In genomic region chr19:32493471-32493870, GRCm38 (mm10) we compare ENCODE assay signal across 16 mouse cellular contexts. TPM values are rescaled to one million over a fixed set of nuclear protein-coding genes. Genes with fewer than 3 reads are reported as not detected.
A peak's percentile ranks its signal among the peaks of the same experiment; 100 is the strongest.
DNase-seq lines count a peak whose midpoint lies in the region; ATAC-seq lines count a peak whose summit lies in the region.
"Had no signal": no experiment of that assay in that cellular context is flagged by ENCODE, and none has a peak within 500 bp of the region (broad histone marks: within the 10 kb centered on the region; RNA-seq: fewer than 3 reads in every experiment).

No protein-coding gene starts in this region.

- ATAC-seq in frontal cortex, adult (ENCODE audit: low TSS enrichment), result peak; percentile 63

- DNase-seq in frontal cortex, postnatal 25 days (ENCODE audit: low spot score in 2 of 2), result no peak
- DNase-seq in layer of hippocampus, adult 18-20 months (ENCODE audit: low spot score in 2 of 2), result peak; percentile 32 to 73
- no peak for DNase-seq in layer of hippocampus, adult 9-10 months (ENCODE audit: low spot score)
- DNase-seq in right cerebral cortex, postnatal 10 days (ENCODE audit: low spot score in 2 of 2), result peak; percentile 40 to 48
- DNase-seq in right cerebral cortex, postnatal 4 days, result no peak
- no peak for DNase-seq in adrenal gland, postnatal 36 days
- no peak for DNase-seq in frontal cortex, postnatal 14 days (ENCODE audit: low spot score in 2 of 2)
- DNase-seq: cerebellum, adult 18-20 months; cerebellum, postnatal 14 days; gastrocnemius, postnatal 10 days; heart, adult 18-20 months; heart, postnatal 14 days; kidney, adult 8-10 months; kidney, postnatal 14 days; thymus, postnatal 25 days had no signal

RNA-seq across cellular contexts. Expression of gene Minpp1, which starts 7.9 kb away (rescaled TPM):
- 10 to 100 TPM; 61.4 to 61.5 TPM for total RNA-seq in layer of hippocampus, adult 18-20 months (2021)
- total RNA-seq in adrenal gland, postnatal 36 days (2021), result 10 to 100 TPM; 35.8 to 43.3 TPM

RNA-seq across cellular contexts. Expression of gene Rpl9-ps6, which starts 27.1 kb away (rescaled TPM):
- 10 to 100 TPM; 28.1 to 36.9 TPM for total RNA-seq in layer of hippocampus, adult 18-20 months (2021)
- total RNA-seq in adrenal gland, postnatal 36 days (2021), result 10 to 100 TPM; 50.7 to 57.0 TPM

Comparison
In these comparisons a context has a peak if more than half of its experiments do, and no peak if none do; other contexts are left out.
1. DNase-seq: peak in layer of hippocampus, adult 18-20 months (2 of 2) and right cerebral cortex, postnatal 10 days (2 of 2); none in frontal cortex, postnatal 25 days (0 of 2), layer of hippocampus, adult 9-10 months (single experiment), right cerebral cortex, postnatal 4 days (single experiment), adrenal gland, postnatal 36 days (0 of 2) and frontal cortex, postnatal 14 days (0 of 2).